Mouse (Mus musculus): ENCODE measurements around the gene Olfr720. TPM values are rescaled to one million over a fixed set of nuclear protein-coding genes. Genes with fewer than 3 reads are reported as not detected.

Gene Olfr720
- not detected for polyA plus RNA-seq (2017; shearing (Covaris generic))

DNA sequence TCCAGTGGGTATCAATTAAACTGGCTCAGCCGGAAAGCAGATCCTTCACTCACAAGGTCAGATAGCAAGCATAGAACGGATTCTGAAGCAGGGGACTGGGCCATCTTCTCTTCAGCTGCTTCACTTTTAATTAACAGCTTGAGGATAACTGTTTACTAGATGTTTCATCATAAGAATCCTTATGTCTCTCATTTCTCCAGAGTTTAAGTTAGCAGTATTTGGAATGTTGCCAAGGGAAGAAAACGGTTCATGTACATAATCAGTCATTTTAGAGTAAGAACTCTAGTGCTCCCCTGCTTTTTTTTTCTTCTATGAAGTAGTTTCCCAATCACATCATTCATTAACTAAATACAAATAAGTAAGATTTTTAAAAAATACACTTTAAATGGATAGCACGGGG lies at the start of gene Olfr720:
Olfr720 (minus strand) TSS at position 101 of the 400 bp plus-strand sequence.

Other genes starting within 250 kb of the Olfr720 start
- gene Atxn7, start 225.4 kb downstream of the Olfr720 start, polyA plus RNA-seq (2017; shearing (Covaris generic)): 10 to 100 TPM; 27.3 to 37.6 TPM
- 100 to 1,000 TPM; 173 to 197 TPM for gene Thoc7, start 225.0 kb downstream of the Olfr720 start, polyA plus RNA-seq (2017; shearing (Covaris generic))
- gene Psmd6, start 65.9 kb downstream of the Olfr720 start, polyA plus RNA-seq (2017; shearing (Covaris generic)): 100 to 1,000 TPM; 150 to 154 TPM
- gene Olfr31, start 136.0 kb upstream of the Olfr720 start, polyA plus RNA-seq (2017; shearing (Covaris generic)): under 1 TPM in 1 of 2 experiments, not detected in 1; 0.10 TPM
- gene Il3ra, start 159.4 kb upstream of the Olfr720 start, polyA plus RNA-seq (2017; shearing (Covaris generic)): 10 to 100 TPM; 13.7 to 28.4 TPM
- not detected for gene Olfr721-ps1, start 214.5 kb upstream of the Olfr720 start, polyA plus RNA-seq (2017; shearing (Covaris generic))